Mouse (Mus musculus): ENCODE measurements around the gene Zfp451.

The Zfp451 gene

DNA sequence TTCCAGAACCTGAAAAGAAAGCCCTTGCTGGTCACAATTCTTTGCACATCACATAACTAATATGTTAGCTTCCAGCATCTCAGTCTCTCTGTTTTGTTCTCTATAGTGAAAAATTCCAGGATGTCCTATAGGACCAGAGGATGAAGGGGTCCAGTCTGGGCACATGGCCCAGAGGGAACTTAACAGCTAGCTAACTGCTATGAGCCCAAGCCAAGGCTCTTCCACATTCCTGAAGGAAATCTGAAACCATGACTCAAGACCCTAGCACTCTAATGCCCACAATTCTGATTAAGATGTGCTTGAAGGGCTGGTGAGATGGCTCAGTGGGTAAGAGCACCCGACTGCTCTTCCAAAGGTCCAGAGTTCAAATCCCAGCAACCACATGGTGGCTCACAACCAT is 96.8 kb downstream of the Zfp451 start:
- DNase-seq (ENCODE audit: low read depth, low spot score): no peak

DNA sequence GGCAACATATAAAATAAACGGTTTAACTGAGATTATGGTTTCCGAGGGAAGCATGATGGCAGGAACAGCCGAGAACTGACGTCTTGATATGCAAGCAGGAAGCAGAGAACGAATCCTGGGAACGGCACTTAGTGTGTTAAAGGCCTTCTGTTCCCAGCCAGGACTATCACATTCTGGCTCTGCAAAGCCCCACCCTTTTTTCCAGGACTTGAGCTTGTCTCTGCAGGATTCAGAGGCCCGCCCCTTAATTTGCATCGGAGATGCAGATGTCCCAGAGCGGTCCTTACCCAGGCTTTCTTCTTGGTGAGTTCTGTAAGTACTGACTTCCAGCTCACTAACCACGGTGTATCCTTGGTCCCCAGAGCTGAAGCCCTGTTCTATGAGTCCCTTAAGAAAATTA is 99.6 kb downstream of the Zfp451 start:
- no peak for DNase-seq (ENCODE audit: low read depth, low spot score)

DNA sequence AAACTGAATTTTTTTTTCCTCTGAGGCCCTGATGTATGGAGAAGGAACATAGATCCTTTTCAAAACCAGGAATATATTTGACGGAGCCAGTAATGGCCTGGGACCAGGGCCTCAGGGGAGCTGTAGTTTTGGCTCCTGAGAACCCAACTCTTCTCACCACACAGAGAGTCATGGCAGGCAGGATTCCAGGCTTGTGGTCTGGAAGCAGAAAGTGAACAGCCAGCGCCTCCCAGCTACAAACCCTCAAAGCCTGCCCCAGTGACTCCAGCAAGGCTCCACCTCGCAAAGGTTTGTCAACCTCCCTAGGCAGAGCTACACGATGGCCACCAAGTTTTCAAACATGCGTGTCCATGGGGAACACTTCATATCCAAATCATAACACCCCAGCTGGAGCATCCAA is 102.4 kb downstream of the Zfp451 start:
- DNase-seq (ENCODE audit: low read depth, low spot score): no peak

All from c-Kit-negative CD71-positive TER-119-positive erythroid progenitor cells, embryonic 14.5 days (primary cell).